Mouse (Mus musculus) ES-Bruce4 (cell line): Measurements from ENCODE around the gene Lta.

Experiments
- CTCF ChIP-seq: IDR thresholded peaks from one replicate; pipeline ENCODE4 v1.8.1; 2011; ENCODE audit warnings: low read depth, low read length
- EP300 ChIP-seq: IDR thresholded peaks from 2 replicates; pipeline ENCODE4 v1.6.1; 2011; ENCODE audit warnings: low read depth, low read length; ENCODE audit not compliant: insufficient read depth

DNA sequence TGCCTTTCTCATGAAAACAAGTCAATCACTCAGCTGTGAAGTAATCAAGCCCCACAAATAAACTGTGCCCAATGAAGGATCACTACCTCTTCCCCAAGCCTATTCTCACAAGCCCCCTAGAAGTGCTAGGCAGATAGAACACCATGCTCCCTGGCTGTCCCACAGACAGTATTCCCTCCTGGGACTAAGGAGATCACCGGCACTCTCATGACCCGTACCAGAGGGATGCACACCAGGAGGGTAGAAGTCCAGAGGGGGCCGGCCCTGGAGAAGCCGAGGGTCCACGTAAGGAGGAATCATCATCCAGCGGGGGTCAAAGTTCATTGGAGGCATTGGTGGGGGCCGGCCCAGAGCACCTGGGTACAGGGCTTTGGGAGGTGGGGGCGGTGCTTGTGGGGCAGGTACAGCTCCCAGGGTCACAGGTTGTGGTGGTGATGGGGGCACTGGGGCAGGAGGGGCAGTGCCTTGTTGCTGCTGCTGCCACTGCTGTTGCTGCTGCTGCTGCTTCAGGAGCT is 47.4 kb downstream of the Lta start:
- TF ChIP-seq CTCF (no peak), EP300 (no peak)
